Mouse (Mus musculus) kidney, postnatal 36 days (tissue): ENCODE results near the gene Bsn.
A peak's percentile ranks its signal among the peaks of the same experiment; 100 is the strongest.

Experiments used
- DNase-seq, 2 experiments: peaks; one replicate each; pipeline ENCODE4 v3.0.0; 2021 to 2022; ENCODE audit warnings: mixed read lengths in 2 of 2

Bsn gene

GRCm38 (mm10) chr9:108083561-108083960 is 106.6 kb downstream of the Bsn start:
- no peak for DNase-seq

GRCm38 (mm10) chr9:108082988-108083431 is 107.2 kb downstream of the Bsn start, which contains the start of gene Rnf123:
Gene Rnf123 (minus strand): TSS chr9:108083346.
- DNase-seq, result no peak

GRCm38 (mm10) chr9:108082549-108082948 is 107.6 kb downstream of the Bsn start:
- peak in 1 of 2 experiments; percentile 57 for DNase-seq

GRCm38 (mm10) chr9:108080168-108080567 is 110.0 kb downstream of the Bsn start, which contains the start of gene Mst1:
Gene Mst1 (plus strand): TSS chr9:108080436.
- DNase-seq, result no peak

GRCm38 (mm10) chr9:108073141-108073930 is 116.8 kb downstream of the Bsn start:
- DNase-seq, result no peak

GRCm38 (mm10) chr9:108072481-108072924 is 117.7 kb downstream of the Bsn start:
- no peak for DNase-seq

GRCm38 (mm10) chr9:108071801-108072200 is 118.4 kb downstream of the Bsn start:
- no peak for DNase-seq

- no peak for DNase-seq
Observed at GRCm38 (mm10) chr9:108069529-108069928, 120.7 kb downstream of the Bsn start.

GRCm38 (mm10) chr9:108069007-108069406 is 121.2 kb downstream of the Bsn start:
- DNase-seq, result no peak

GRCm38 (mm10) chr9:108067900-108068299 is 122.3 kb downstream of the Bsn start:
- DNase-seq, result peak; percentile 80 to 91

- DNase-seq, result no peak
Observed at GRCm38 (mm10) chr9:108067199-108067598, 123.0 kb downstream of the Bsn start.

GRCm38 (mm10) chr9:108065491-108066011 is 124.6 kb downstream of the Bsn start:
- peak; percentile 68 to 80 for DNase-seq

- no peak for DNase-seq
Observed at GRCm38 (mm10) chr9:108063361-108063760, 126.8 kb downstream of the Bsn start.

GRCm38 (mm10) chr9:108062142-108062541 is 128.0 kb downstream of the Bsn start:
- no peak for DNase-seq

- no peak for DNase-seq
Observed at GRCm38 (mm10) chr9:108058291-108058690, 131.9 kb downstream of the Bsn start.

GRCm38 (mm10) chr9:108057262-108057562 is 133.0 kb downstream of the Bsn start:
- no peak for DNase-seq

GRCm38 (mm10) chr9:108056361-108057261 is 133.6 kb downstream of the Bsn start:
- DNase-seq, result no peak

- no peak for DNase-seq
Observed at GRCm38 (mm10) chr9:108055661-108056237, 134.4 kb downstream of the Bsn start.

- no peak for DNase-seq
Observed at GRCm38 (mm10) chr9:108055061-108055460, 135.1 kb downstream of the Bsn start.

- no peak for DNase-seq
Observed at GRCm38 (mm10) chr9:108054331-108055040, 135.7 kb downstream of the Bsn start.

- DNase-seq, result no peak
Observed at GRCm38 (mm10) chr9:108053665-108054225, 136.4 kb downstream of the Bsn start.
